Mouse (Mus musculus): ENCODE data around the gene Sec1.
"Not testable (repeated sequence)": the region's sequence is repeated elsewhere in the genome, so short reads cannot be mapped to it uniquely, and the experiment has no call there.

Gene Sec1

DNA sequence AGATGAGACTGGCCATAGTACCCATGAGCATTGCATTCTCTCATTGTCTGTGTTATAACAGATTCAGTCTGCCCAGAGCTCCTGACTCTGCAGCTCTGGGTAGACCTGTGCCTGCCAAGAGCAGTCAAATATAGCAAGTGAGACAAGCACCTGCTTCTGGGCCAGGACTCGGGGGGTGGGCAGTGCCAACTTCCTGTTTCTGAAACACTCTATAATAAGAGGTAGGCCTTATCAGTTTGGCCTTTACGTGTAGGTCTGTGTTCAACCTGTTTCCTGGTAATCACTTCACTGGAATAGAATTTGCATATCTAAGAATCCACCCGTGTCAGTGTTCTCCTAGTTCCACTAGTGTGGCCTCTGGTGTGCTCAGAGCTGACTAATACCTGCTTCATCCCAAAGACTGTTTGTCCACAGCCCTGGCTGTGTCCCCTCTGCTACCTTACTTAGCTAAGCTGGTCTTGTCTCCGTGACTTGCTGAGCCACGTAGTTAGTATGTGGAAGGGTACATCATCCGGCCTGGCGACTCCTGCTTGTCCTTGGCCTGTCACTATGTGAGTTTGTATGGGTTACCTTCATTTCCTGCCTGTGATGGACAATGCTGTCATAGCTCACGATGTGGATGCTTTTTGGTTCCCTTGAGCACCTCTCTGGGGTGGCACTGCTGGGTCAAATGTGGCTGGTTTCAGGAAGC lies 13.0 kb downstream of the Sec1 start:
- intact Hi-C loops (cut with DNase I): loop anchor here (5.0 kb wide), 2 partner anchors 39 to 89 kb away; no protein-coding TSS in a partner anchor

DNA sequence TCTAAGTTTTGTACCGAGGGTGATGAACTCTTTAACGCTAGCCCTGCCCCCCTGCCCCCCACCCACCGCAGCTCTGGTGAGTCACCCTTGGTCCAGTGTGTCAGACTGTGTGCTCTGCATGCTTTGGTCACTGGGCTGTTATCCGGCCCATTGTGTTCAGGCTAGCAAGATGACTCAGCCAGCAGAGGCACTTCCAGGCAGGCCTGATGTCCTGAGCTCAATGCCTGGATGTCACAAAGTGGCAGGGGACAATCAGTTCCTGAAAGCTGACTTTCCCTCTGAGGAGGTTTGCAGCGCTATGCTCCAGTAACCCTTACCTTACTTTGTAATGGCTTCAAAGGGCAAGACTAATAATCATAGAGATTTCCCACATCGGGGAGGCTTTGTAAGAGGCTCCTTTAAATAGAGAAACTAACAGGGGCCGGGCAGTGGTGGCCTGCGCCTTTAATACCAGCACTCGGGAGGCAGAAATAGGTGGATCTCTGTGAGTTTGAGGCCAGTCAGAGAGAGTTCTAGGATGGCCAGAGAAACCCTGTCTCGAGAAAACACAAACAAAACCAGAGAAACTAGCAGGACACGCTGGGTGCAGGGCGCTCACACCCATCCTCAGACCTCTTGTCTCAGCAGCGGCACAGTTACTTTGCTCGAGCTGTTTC lies 14.1 kb downstream of the Sec1 start:
- intact Hi-C loops (cut with DNase I): loop anchor here (5.0 kb wide), 2 partner anchors 38 to 88 kb away; no protein-coding TSS in a partner anchor

DNA sequence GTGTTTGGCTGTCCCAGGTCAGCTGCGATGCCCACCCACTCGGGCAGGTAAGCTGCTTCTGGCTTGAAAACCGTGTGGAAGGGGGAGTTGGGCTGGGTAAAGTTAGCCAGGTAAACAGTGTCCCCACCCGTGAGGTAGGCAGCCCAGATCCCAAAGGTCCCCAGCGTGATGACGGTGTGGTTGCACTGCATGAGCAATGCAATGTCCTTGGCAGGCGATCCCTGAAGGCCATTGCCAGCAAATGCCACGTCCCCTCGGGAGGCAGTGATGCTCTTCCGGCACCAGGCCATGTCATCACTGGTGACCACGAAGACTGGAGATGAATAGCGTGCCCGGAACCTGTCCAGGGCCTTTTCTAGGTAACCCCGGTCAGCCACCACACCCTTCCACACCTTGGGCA lies 15.7 kb downstream of the Sec1 start:
- intact Hi-C loops (cut with DNase I): no loop called here

DNA sequence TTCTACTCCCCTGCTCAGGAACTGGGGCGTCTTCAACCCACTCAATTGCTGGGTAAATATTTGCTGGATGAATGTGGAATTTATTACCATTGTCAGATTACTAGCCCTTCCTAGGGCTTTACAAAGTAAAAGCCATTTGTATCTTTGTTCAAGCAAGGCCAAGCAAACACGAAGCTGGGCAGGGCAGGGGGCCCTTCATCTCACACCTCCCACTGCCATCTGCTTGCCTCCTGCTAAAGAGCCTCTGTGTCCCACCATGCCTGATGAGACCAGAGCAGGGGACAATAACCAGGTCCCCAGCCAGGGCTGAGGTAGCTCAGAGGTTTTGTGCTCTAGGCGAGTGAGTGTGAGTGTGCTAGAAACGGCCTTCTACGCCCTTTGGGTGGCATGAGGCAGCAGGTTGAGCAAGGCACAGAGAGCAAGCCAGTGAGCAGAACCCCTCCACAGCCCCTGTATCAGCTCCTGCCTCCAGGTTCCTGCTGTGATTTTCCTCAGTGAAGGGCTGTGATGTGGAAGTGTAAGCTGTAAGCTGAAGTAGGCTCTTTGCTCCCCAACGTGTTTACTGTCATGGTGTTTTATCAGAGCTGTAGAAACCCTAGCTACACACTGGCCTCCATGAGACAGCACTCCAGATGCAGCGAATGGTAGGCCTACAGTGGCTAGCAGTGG lies 16.4 kb downstream of the Sec1 start:
- intact Hi-C loops (cut with DNase I): no loop called here

DNA sequence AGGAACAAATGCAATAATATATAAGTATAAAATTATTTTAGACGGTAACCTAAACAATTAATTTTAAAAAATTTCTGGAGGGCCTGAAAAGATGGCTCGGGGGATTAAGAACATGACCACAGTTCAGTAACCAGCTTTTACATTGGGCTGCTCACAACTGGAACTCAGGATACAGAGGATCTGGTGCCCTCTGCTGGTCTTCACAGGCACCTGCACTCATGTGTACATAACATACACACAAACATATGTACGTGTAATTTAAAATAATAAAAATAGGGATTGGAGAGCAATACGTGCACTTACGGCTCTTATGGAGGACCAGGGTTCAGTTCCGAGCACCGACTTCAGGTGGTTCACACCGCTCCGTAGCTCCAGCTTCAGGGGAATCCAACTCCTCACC lies 25.3 kb downstream of the Sec1 start:
- intact Hi-C loops (cut with DNase I): no loop called here

DNA sequence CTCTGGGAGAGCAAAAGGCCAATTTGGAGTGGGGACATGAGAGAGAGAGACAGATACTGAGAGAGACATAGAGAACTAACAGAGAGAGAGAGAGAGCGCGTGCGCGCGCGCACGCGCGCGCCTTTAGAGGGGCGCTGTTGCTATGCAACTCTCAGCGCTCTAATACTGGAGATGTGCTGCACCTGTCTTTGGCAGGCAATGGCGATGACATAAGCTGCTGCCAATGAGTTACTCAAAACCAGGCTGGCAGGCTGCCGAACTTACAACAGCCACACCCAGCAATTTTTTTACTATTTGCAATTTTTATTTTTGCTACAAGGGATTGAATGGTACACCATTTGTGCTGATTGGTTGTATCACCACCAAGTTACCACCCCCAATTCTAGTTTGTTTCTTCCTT lies 26.4 kb downstream of the Sec1 start:
- intact Hi-C loops (cut with DNase I): no loop called here

DNA sequence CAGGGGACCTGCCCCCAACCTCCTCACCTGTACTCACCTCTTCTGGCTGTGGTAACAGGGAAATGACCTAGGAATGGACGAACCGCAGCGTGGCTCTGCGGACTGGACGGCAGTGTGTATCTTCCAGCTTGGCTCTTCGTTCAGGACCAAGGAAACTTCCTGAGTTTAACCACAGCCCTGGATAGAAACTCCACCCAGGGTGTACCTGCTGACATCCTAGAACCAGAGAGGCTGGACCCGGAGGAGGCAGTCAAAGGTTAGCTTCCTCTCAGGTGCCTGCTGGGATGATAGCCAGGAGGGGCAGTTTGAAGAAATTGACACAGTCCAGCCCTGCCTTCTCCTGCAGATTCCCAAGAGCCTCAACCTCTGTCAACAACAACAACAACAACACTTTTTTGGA lies 28.0 kb downstream of the Sec1 start, which contains the start of gene Fut2:
TSS of gene Fut2 (minus strand) at position 234 of the 400 bp plus-strand sequence.
- intact Hi-C loops (cut with DNase I): no loop called here

DNA sequence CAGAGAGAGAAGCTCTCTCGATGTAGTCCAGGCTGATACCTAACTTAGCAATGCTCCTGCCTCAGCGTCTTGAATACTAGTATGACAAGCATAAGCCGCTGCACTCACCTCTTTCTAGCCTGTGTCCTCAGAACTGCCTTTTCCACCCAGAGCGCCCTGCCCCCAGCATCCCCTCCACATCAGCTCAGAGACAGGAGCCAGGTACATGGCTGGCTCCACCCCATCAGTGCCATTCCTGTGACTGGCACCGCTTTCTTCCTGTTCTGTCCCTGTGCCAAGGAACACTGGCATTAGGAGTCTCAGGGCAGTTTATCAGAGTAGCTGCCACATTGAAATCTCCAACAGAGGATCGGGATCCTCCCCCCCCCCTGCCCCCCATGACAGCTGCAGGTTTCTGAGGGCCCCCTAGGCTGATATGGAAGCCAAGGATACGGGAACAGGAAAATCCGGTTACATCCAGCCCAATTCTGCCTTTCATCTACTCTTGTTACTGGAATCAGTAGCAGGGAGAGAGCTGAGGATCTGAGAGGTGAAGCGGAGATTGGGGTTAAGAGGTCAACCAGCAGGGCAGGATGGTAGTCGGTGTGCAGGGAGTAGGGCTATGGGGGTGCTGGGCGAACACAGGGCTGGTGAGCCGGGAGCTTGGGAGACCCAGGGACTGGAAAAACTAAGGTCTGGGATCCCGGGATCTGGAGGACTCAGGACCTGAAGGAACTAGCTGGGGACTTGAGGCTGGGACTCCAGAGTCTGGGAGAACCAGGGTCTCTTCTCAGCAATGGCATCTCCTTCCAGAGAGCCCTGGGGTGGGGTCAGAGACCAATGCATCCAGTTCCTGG lies 28.7 kb downstream of the Sec1 start:
- intact Hi-C loops (cut with DNase I): no loop called here

DNA sequence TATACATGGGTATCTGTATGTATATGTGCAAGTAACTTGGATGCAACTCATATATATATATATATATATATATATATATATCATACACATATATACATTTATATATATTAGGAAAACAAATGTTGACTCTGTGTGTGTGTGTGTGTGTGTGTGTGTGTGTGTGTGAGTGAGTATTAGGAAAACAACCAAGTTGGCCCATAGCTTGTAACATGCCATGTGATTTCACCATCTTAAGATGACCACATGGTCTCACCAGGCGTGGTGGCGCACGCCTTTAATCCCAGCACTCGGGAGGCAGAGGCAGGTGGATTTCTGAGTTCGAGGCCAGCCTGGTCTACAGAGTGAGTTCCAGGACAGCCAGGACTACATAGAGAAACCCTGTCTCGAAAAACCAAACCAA lies 32.5 kb downstream of the Sec1 start:
- intact Hi-C loops (cut with DNase I): not testable (repeated sequence)

DNA sequence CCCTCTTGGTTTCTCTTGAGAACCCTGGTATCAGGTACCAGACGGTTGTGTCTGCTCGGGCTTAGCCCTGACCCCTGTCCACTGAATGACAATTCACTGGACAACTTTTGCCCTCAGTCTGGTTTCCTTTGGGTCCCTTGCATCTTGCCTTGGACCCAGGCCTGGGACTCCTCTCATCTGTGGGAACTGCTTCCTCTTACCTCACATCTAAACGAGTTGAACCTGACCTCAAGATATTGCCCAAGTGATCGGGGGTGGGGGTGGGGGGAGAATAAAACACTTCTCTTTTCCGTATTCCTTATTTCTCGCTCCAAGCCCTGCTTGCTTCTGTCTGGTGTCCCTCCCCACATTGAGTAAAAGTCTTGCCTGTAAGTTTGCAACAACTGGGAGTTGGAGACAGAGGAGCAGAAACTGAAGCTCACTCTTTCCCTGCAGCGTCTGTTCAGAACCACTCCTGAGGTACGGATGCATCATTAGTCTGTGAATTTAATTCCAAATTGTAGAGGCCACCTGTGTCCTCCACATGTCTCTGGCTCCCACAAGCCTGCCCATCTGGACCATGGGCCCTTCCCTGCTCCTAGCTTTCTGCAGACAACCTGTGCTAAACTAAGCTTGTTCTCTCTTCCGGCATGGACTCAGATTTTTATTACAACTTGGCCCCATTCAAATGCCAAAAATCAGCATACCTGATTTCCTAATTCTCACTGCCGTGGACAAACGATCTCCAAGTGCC lies 33.3 kb downstream of the Sec1 start:
- intact Hi-C loops (cut with DNase I): no loop called here

DNA sequence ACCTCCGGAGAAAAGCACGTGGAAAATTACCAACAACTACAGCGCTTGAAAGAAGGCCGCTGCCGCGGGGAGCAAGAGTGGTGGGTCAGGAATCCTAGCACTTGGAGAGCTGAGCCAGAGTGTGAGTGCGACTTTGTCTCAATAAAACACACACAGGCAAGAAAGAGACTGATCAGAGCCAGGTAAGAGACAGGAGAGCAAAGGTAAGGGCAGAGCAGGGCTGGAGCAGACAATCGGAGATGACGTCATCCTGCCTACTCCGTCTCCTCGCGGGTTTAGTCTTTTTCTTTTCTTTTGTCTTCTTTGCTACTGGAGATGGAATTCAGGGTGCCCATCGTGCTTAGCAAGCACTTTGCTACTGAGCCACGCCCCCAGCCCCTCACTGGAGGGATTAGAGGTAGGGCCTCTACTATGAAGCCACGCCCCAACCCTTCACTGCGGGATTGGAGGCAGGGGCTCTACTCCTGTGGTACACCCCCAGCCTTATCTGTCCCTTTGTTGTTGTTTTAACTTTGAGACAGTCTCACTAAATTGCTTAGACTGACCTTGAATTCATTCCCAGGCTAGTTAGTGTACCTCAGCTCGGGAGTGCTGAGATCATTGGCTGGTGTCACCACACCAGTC lies 39.7 kb downstream of the Sec1 start:
- intact Hi-C loops (cut with DNase I): no loop called here

DNA sequence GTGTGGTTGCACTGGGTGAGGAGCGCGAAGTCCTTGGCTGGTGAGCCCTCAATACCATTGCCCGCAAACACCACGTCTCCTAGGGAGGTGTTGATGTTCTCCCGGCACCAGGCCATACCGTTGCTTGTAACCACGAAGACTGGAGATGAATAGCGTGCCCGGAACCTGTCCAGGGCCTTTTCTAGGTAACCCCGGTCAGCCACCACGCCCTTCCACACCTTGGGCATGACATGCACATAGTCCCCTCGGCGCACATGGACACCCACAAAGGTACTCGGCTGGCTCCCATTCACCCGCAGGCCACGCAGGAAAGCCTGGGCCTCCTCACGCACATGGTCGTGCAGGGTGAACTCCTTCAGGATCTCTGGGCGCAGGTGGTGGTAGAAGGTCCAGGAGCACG lies 43.7 kb downstream of the Sec1 start:
- intact Hi-C loops (cut with DNase I): not testable (repeated sequence)

DNA sequence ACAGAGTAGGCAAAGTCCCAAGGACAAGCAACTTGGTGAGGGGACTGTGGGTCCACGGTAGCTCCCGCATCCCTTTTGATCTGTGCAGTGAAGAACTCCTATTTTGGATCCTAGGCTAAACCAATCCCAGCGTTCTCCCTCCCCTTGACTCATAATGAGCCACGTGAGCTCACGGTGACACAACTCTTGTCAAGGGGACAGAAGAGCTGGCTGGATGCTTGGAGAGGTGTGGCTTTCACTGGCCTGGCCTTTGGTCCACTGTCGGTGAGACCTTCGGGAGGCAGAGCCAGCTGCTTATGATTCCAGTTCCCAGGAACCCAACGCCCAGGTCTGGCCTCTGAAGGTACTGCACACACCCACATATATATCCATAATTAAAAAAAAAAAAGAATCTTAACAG lies 44.9 kb downstream of the Sec1 start:
- intact Hi-C loops (cut with DNase I): no loop called here

DNA sequence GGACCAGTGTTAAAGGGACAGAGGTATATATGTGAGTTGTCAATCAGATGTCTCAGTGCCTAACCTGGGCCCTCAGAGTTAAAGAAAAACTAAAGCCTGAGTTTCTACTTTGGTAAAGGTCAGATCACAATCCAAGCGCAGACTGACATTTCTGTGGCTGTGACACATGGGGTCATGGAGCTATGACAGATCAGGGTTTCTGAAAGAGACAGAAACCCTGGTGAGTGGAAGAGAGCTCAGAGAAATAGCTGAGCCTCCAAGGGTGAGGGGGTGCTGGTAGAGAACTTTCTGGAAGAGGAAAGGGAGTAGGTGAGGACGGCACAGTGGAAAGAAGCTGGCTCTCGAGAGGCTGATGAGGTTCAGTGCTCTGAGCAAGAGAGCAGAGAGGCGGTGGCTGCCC lies 47.5 kb downstream of the Sec1 start:
- intact Hi-C loops (cut with DNase I): no loop called here

DNA sequence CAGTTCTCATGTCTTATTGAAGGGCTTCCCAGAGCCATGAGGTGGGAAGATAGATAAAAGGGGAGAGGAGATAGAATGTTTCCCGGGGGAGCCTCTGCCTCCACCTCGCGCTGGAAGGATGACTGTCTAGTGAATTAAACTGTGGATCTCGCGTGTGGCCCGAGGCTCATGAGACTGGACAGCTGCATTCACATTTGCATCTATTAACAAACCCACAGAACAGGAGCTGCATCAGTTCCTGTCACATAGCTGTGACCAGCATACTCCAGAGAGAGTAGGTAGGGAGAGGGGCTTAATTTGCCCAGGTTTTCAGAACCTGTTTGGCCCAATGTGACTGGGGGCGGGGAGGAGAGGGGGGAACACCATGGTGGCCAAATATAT lies 48.6 kb downstream of the Sec1 start:
- intact Hi-C loops (cut with DNase I): no loop called here

DNA sequence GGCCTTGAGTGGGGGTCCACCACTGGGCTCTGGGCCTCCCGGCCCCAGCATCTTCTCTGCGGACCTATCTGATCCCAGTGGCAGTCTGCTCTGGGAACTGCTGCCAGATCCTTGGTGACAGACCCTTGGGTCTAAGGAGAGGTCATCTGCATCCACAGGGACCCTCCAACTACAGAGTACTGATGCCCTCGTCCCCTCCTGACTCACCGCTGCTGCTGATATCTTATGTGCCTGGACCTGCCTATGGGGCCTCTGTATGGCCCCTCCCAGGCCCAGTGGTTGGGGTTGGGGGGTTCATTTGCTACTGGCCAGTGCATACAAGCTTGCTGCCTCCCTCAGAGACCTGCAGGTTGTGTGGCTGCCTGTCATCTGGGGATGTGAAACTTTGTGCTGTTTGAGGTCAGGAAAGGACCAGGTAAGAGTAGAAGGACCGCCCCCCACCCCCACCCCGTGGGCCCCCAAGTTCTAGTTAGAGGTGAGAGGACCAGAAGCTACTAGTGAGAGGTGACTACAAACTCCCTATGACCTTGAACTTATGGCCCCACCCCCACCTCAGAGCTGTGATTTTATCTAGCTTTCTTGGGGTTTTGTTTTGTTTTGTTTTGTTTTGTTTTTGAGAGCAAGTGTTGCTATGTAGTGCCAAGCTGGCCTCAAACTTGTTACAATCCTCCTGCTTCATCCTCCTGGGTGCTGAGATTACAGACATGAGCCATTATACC lies 49.2 kb downstream of the Sec1 start:
- intact Hi-C loops (cut with DNase I): loop anchor here (5.0 kb wide), 1 partner anchor 37 kb away; the partner anchor contains the start of gene Ntn5

DNA sequence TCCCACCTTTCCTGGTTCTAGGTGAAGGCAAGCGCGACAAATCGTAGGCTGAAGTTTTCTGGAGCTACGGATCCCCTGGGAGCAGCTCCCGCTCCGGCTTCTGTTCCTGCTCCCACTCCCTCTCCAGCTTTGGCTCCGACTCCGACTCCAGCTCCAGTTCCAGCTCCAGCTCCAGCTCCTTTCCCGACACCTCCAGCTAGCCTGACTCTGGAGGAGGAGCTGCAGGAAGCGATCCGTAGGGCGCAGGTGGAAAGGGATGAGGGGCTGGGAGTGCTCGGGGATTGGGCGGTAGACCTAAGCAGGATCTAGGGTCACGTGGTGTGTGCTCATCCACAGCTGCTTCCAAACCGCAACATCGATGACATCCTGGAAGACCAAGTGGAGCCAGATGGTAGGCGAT lies 50.0 kb downstream of the Sec1 start:
- intact Hi-C loops (cut with DNase I): loop anchor here (5.0 kb wide), 1 partner anchor 38 kb away; the partner anchor contains the start of gene Ntn5

DNA sequence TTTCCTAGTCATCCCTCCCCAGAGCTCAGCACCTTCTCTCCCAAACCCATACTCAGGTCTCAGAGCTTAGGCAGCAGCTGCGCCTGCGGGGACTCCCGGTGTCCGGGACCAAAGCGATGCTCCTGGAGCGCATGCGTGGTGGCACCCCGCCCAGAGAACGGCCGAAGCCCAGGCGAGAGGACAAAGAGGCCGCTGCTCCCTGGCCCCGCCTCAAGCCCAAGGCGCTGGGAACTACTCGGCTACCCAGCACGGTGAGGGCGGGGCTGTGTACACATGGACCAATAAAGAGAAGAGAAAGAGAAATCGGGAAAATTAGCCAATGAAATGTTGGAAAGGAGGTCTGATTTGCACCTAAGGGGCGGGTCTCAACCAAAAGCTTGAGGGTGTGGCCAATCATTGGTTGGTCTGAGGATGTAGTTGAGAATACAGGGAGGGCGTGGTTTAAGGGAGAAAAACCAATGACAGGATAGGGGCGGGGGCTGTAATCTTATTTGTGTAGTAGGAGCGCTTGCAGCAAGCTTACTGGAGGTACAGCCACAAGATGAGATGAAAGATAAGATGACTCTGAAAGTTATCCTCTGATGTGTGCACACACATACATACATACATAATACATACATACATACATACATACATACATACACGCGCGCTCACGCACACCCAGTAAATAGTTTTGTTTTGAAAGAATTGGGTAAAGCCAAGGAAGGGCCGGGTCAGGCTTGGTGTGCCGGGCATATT lies 50.6 kb downstream of the Sec1 start:
- intact Hi-C loops (cut with DNase I): loop anchor here (5.0 kb wide), 1 partner anchor 39 kb away; the partner anchor contains the start of gene Ntn5
